Mouse (Mus musculus) cerebellum, adult 2 months (tissue): ENCODE measurements around the gene Lsamp. TPM values are rescaled to one million over a fixed set of nuclear protein-coding genes. Genes with fewer than 3 reads are reported as not detected.

Experiments
- DNase-seq, 2 experiments: peaks; one replicate each; pipeline ENCODE4 v3.0.0; 2021
- H3K27ac ChIP-seq: fragments of 200-500 bp; 2 replicates; pipeline ENCODE4 v1.5.1; 2012; ENCODE audit warnings: low read length, control low read depth, inconsistent platforms; ENCODE audit not compliant: insufficient read depth
- H3K27me3 ChIP-seq: fragments of 200-500 bp; 2 replicates; pipeline ENCODE4 v1.6.1; 2012; ENCODE audit warnings: inconsistent platforms, mild to moderate bottlenecking, low read length, moderate library complexity; ENCODE audit not compliant: control insufficient read depth, insufficient read depth
- H3K4me1 ChIP-seq: fragments of 200-500 bp; 2 replicates; pipeline ENCODE4 v1.6.1; 2011; ENCODE audit warnings: low read length; ENCODE audit not compliant: control insufficient read depth, insufficient read depth
- H3K4me3 ChIP-seq: fragments of 200-500 bp; replicated peaks from 2 replicates; pipeline ENCODE3; 2011; ENCODE audit warnings: mild to moderate bottlenecking, low read depth, low read length, control low read depth; ENCODE audit not compliant: insufficient read depth
- CTCF ChIP-seq: fragments of 200-500 bp; IDR thresholded peaks from 2 replicates; pipeline ENCODE4 v1.5.1; 2011; ENCODE audit warnings: low read depth, mild to moderate bottlenecking, control low read depth, low read length, moderate library complexity, borderline replicate concordance; ENCODE audit not compliant: insufficient read depth
- POLR2A ChIP-seq: fragments of 200-500 bp; IDR thresholded peaks from 2 replicates; pipeline ENCODE4 v1.6.1; 2011; ENCODE audit warnings: low read length, control low read depth, borderline replicate concordance; ENCODE audit not compliant: insufficient read depth
- WGBS: fragments of 180-500 bp; shearing (Covaris S2); methylation state at CpG from one replicate; pipeline ENCODE4 v1.1.7; 2018; 5-methylcytosine and 5-hydroxymethylcytosine counted together
- polyA plus RNA-seq: library from polyadenylated mRNA; depleted of rRNA; stranded (reverse); fragments of >200 nt; gene quantifications from 2 replicates; pipeline ENCODE4 v1.2.3, GENCODE M21; 2012

The Lsamp gene
- polyA plus RNA-seq, 1 experiment: 143 TPM

DNA sequence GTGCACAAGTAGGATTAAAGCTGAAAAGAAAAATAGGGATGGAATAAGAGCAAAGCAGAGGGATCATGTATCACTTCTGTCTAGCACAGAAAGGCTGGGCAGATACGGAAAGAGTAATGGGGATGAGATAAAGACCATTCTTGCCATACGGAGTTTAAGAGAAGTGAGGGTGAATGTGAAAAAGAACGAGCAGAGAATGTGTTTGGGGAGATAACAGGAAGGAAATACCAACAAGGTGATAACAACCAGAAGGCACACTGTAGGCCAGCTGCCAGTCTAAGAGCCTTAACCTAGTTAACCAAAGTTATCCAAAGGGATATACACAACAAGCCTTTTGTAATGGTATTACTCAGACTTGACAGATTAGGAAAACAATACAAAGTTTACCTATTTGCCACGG, 725.4 kb downstream of the Lsamp start:
- H3K27me3 ChIP-seq: no peaks in the 10 kb centered on the region
- TF ChIP-seq POLR2A (no peak), CTCF (no peak)
- no peak for DNase-seq
- no peaks in the 10 kb centered on the region for H3K4me1 ChIP-seq
- no peak overlapping the region for H3K27ac ChIP-seq
- WGBS: 82% methylated on average over 4 of the region's 4 CpGs
- no peak overlapping the region for H3K4me3 ChIP-seq

DNA sequence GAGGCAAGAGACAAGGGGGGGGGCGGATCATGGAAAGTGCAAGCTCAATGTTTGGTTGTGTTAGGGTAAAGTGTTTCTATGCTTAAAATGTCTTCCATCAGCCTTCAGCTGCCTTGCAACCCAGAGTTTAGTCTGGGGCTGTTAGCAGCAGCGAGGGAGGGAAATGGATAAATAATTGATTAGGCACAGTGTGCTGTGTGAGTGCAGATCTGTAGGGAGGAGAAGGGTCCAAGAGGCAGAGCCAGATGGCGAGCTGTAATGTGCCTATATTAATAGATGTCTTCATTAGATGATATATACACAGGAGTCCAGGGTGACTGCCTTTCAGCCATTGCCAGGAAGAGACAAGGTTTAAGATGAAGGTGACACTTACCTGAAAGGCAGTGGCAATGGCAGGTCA, 725.9 kb downstream of the Lsamp start:
- H3K27ac ChIP-seq: no peak overlapping the region
- WGBS: 70% methylated on average over 3 of the region's 3 CpGs
- no peak overlapping the region for H3K4me3 ChIP-seq
- H3K4me1 ChIP-seq: no peaks in the 10 kb centered on the region
- TF ChIP-seq POLR2A: no peak
- no peak for TF ChIP-seq CTCF
- DNase-seq: no peak
- H3K27me3 ChIP-seq: no peaks in the 10 kb centered on the region

DNA sequence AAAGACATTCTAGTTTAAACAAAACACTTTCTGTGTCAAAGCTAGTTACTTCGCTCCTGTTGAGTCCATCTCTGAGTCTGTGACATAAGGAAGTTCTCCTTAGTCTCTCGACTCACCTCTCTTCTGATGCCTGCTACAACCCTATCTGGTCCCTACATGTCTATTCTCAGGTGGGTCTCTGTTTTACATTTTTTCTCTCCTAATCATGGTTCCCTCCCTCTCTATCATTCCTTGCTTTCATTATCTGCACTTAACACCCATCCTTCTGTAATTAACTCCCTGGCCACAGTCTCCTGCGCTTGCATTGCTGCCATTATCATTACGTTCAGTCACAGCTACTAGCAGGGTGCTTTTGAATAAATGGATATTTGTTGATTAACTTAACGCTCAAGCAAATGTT, 726.3 kb downstream of the Lsamp start:
- whole genome bisulfite sequencing: 89% methylated on average over 5 of the region's 5 CpGs
- no peaks in the 10 kb centered on the region for H3K27me3 ChIP-seq
- TF ChIP-seq CTCF (no peak), POLR2A (no peak)
- H3K4me3 ChIP-seq: no peak overlapping the region
- H3K4me1 ChIP-seq: no peaks in the 10 kb centered on the region
- no peak overlapping the region for H3K27ac ChIP-seq
- no peak for DNase-seq

DNA sequence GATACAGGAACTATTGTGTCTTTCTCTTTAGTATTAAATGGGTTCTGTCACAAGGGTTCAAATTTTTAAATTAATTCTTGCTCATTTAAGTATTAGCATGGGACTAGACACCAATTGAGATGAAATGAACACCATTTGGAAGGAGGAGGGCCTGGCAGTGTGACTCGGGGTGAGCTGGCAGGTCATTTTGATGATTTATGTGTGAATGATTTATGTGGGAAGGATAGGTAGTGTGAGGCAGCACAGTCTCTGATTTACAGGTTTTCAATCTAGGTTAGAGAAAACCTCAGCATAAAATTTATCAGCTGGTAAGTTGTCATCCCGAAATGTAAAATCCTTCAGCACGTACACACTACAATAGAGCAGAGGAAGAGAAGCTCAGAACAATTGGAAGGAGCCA, 729.6 kb downstream of the Lsamp start:
- no peak overlapping the region for H3K27ac ChIP-seq
- no peaks in the 10 kb centered on the region for H3K4me1 ChIP-seq
- TF ChIP-seq POLR2A (no peak), CTCF (no peak)
- H3K27me3 ChIP-seq: no peaks in the 10 kb centered on the region
- H3K4me3 ChIP-seq: no peak overlapping the region
- no peak for DNase-seq
- WGBS: 77% methylated on average over 3 of the region's 3 CpGs

DNA sequence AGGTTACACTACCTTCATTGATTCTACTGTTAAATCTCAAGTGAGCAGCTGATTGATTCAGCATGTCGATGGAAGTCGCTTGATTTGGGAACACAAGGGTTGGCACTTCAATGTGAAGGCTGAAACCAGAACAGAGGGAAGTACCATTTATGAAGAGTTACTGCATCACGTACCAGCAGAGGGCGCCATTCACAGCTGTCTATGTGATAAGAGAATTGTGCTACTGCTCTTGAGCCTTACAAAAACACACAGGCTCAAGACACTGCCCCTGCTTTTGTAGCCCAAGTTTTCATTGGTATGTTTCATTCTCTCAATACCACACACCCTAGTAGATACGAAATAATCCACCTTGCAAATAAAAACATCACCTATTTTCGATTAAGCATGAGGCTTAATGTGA, 754.9 kb downstream of the Lsamp start:
- no peak overlapping the region for H3K4me3 ChIP-seq
- no peaks in the 10 kb centered on the region for H3K27me3 ChIP-seq
- WGBS: 45% methylated on average over 6 of the region's 6 CpGs
- H3K4me1 ChIP-seq: no peaks in the 10 kb centered on the region
- H3K27ac ChIP-seq: no peak overlapping the region
- DNase-seq: peak; percentile 50 to 61
- TF ChIP-seq POLR2A (no peak), CTCF (peak; percentile 46; the same call in 1 of the 2 replicates)

DNA sequence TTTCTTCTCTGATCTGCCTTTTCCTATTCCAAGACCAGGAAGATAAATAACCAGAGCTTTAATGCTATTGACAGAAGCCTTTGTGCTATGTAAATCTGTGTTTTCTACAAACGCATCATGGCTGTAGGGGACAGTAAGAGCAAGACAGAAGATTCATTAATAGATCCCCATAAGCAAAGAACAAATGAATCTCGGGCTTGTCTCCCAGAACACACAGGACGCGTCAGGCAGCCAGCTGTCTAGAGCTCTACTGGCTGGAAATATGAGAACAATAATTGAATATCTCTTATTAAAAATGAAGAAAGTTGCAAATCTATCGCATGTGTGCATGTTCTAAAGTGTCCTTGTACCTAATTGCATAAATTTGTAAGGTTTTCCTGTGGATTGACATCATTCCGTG, 755.6 kb downstream of the Lsamp start:
- Histone ChIP-seq H3K27ac (no peak overlapping the region), H3K4me3 (no peak overlapping the region), H3K4me1 (no peaks in the 10 kb centered on the region), H3K27me3 (no peaks in the 10 kb centered on the region)
- WGBS: 51% methylated on average over 6 of the region's 6 CpGs
- TF ChIP-seq POLR2A (no peak), CTCF (no peak)
- DNase-seq: no peak

DNA sequence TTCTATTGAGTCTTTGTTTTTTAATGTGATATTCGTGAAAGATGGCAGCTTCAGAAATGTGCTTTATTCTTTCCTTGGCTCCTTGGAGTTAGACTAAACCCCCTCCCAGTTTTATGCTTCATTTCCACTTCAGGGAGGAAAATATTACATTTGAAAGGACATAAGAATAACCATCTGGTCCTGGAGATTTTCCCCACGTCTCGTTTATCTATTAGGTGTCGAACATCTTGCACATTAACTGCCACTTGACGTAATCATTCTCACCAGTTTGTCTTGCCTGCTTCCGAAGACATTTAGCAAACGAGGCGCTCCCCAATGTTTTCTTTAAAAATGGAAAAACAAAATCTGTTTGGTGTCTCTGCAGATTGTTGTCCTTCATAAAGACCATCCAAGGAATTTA, 756.1 kb downstream of the Lsamp start:
- TF ChIP-seq CTCF (no peak), POLR2A (no peak)
- 45% methylated on average over 8 of the region's 8 CpGs for WGBS
- Histone ChIP-seq H3K27me3 (no peaks in the 10 kb centered on the region), H3K4me3 (no peak overlapping the region), H3K4me1 (no peaks in the 10 kb centered on the region), H3K27ac (no peak overlapping the region)
- DNase-seq: no peak

DNA sequence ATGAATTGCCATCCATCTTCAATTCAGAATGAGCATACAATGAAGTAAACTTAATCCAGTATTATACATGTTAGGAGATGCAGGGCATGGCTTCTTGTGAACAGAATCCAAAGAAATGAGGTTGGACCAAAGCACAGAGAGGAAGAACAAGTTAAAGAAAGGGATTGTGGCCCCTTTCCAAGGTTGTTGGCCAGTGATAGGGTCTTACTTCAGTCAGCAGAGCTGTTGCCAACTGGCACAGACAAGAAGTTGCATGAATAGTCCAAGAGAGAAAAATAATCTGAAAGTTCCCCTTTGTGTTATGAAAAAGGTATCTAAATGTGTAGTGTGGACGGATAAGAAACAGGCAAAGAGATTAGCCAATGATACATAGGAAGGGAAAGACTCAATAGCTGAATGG, 843.0 kb downstream of the Lsamp start:
- 36% methylated on average over 1 of the region's 1 CpGs for WGBS
- Histone ChIP-seq H3K4me1 (no peaks in the 10 kb centered on the region), H3K27me3 (no peaks in the 10 kb centered on the region), H3K4me3 (no peak overlapping the region), H3K27ac (no peak overlapping the region)
- DNase-seq: peak in 1 of 2 experiments; percentile 22
- no peak for TF ChIP-seq POLR2A
- TF ChIP-seq CTCF: no peak
